Mouse (Mus musculus) E14TG2a.4 (cell line): Measurements from ENCODE around the gene Rbp7.

Source experiments
- CTCF ChIP-seq: conservative IDR thresholded peaks from 2 replicates; pipeline ENCODE4 v1.5.1; 2014; ENCODE audit warnings: low read length
- NANOG ChIP-seq: IDR thresholded peaks from 2 replicates; pipeline ENCODE4 v1.6.1; 2014; ENCODE audit warnings: borderline replicate concordance, low read length, mixed read lengths

GRCm38 (mm10) chr4:149442436-149442835 lies 12.3 kb downstream of the Rbp7 start:
- TF ChIP-seq CTCF (no peak), NANOG (no peak)
